Mouse (Mus musculus) hematopoietic stem cell, adult 5-6 weeks (primary cell): ENCODE results near the gene Hnrnpu. TPM values are rescaled to one million over a fixed set of nuclear protein-coding genes. Genes with fewer than 3 reads are reported as not detected.
"Not testable (repeated sequence)": the region's sequence is repeated elsewhere in the genome, so short reads cannot be mapped to it uniquely, and the experiment has no call there.

Experiments used
- ATAC-seq, 2 experiments: fragments of 125-278 bp in 1 of 2; replicated peaks in 1 of 2; 2 replicates each; pipeline ENCODE4 v1.8.0; 2016 to 2017; ENCODE audit warnings: inconsistent platforms in 2 of 2, mild to moderate bottlenecking in 2 of 2, moderate number of reproducible peaks in 2 of 2, low read depth in 1 of 2, moderate TSS enrichment in 1 of 2; ENCODE audit not compliant: low FRiP score in 2 of 2, poor library complexity in 2 of 2, severe bottlenecking in 2 of 2, insufficient read depth in 1 of 2, low TSS enrichment in 1 of 2
- total RNA-seq: library from RNA; stranded (forward); fragments of 172-1452, 232-1000 nt; gene quantifications from 2 replicates; pipeline ENCODE4 v1.2.3, GENCODE M21; 2017

Gene Hnrnpu
- total RNA-seq, 1 experiment from 2014 or later, result 606 TPM

- ATAC-seq, result no peak
Observed at GRCm38 (mm10) chr1:178320038-178320722, 17.4 kb downstream of the Hnrnpu start.

DNA sequence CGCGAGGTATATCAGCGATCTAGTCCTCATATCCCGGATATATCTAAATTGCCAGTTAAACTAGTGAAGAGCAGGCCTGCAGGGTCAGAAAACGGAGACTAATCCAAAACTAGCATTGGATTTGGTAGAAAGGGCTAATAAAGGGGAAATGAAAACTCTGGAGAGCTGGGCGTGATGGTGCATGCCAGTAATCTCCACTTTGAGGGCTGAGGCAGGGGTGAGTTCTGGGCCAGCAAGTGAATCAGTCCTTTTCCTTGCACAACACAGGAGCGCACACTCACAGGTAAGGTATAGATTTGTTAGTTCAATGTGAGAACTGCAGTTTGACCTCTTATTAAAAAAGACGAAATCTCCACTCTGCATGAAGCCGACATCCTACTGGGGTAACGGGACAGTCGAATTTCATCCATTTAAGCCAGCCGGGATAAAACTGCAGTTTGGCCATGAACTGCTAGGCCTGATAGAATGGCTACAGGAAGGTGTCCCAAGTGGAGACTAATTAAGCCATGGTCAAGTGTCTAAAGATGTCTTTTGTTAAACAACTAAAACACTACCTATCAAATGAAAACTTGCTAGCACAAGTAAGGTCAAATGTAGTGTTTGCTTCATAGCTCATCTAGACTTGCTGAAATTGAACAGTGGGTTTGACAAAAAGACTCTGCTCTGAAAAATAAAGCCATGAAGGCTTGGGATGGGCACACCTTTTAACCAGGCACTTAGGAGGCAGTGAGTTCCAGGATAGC is 18.1 kb downstream of the Hnrnpu start:
- peak in 1 of 2 experiments; percentile 2; a peak in 1 of 4 replicates for ATAC-seq

- ATAC-seq, result peak; percentile 65 to 73
Observed at GRCm38 (mm10) chr1:178318389-178319184, 19.0 kb downstream of the Hnrnpu start, which contains the start of gene Cox20. Gene Cox20, plus strand, starts transcription at chr1:178319130.

DNA sequence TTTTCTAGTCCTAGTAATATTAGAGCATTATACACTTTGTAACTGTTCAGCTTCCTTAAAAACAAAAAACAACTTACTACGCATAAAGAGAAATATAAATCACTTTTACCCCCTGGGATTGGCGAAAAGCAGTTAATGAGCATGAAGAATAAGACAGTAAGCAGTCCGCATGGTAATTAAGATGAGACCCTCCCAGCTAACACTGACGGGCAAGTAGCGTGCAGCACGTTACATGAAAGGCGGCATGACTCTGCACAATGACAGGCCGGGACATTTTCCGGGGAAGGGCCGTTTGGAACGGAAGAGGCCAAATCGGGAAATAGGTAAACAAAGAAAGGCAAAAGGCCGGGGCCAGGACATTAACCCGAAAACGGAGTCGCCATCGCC is 19.6 kb downstream of the Hnrnpu start:
- ATAC-seq, result peak; percentile 40 to 57

DNA sequence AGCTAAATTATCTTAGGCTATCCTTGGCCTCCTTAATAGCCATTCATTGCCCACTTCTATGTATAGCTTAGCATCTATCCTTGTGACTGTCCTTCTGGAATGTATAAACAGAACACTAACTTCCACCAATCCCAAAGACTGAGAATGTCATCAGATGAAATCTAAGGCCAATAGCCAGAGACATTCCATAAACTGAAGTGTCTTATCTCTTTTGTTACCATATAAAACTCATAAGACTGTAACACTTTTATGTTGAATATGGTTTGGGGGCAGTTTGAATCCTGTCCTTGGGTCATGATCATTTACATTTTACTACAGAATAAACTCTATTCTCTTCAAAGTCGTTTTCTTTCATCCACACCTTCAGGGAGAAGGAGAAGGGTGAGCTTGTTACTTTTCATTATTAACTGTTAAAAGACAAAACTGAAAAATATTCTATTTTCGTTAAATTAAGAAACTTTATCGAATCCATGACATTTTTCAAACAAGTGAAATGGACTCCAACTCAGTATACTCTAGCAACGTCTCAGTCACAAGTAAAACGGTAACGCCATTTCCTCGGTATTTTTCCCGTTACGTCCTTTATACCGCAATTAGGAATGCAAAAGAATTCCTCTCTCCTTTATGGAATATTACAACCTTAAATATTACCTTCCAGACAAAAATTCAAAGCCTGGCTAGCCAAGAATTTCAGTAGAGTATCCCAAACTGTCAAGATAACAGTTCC is 20.2 kb downstream of the Hnrnpu start:
- ATAC-seq, result no peak

DNA sequence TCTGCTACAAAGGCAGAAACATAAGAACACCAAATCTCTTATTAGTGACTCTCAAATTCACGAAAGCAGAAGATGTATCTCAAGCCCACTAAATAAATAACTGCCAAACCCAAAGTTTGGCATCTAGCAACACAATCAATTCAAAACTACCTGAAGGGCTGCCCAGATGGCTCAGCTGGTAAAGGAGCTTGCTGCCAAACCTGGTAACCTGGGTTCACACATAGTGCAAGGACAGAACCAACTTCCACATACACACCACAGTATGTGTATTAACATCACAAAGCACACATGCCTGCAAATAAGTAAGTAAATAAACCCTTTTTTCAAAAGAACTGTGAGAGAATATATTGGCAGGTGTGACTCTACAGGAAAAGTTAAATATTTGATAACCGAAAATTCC is 23.4 kb downstream of the Hnrnpu start:
- ATAC-seq, result no peak

- no peak for ATAC-seq
Observed at GRCm38 (mm10) chr1:178313039-178313597, 24.5 kb downstream of the Hnrnpu start.

GRCm38 (mm10) chr1:178310128-178310527 is 27.5 kb downstream of the Hnrnpu start:
- no peak for ATAC-seq

DNA sequence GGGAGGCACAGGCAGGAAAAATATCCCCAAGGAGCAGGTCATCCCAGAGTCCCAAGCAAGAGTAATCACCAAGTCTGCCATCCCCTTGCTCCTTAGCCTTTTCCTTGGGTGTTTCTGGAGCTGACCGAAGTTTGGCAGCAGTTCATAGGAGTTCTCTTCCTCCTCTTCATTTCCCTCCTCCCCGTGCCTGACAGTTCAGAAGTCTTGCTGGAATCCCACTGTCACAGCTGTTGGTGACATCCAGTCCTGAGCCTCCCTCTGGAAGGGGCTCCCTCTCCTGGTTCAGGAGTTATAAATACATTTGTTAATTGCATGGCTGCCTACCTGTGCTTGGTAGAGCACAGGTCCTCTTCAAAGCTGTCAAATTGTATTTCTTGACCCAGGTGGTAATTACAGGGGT is 28.1 kb downstream of the Hnrnpu start:
- no peak for ATAC-seq

GRCm38 (mm10) chr1:178303425-178303824 is 34.2 kb downstream of the Hnrnpu start:
- ATAC-seq, result peak; percentile 53 to 69; a peak in 1 of 4 replicates

- not testable (repeated sequence) for ATAC-seq
Observed at GRCm38 (mm10) chr1:178301261-178301660, 36.3 kb downstream of the Hnrnpu start.

DNA sequence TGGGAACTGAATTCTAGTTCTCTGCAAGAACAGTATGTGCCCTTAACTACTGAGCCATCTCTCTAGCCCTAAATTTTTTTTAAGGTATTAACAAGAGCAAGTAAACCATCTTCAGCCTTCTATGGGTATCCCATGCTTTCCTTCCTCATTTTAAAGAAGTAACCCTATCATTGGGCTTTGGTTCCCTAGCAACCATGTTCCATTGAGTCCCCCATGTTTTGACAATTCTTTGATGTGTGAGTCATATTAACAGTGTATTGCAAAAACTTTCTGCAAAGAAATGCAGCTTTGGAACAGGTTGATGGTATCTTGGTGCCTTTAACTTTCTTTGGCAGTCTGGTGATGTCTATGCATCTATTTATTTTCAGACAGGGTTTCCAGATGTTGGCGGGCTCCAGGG is 43.5 kb downstream of the Hnrnpu start:
- ATAC-seq, result no peak

DNA sequence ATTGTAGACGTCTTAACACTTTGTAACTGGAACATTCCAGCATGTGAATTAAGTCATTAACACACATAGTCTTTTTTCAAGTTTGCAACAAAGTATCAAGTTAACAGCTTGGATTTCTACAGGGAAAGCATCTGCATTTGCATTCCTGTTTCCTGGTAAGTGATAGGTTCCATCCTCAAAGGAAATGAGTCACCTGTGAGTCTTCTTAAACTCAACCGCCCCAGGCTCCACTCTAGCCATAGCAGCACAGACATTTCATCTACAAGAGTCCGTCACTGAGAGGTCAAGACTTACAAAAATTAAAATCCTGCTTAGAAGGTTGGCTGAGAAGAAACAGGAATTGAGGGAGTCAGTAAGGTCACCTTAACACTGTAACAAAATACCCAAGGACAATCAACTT is 45.9 kb downstream of the Hnrnpu start:
- ATAC-seq, result no peak

GRCm38 (mm10) chr1:178287601-178288176 is 49.9 kb downstream of the Hnrnpu start:
- no peak for ATAC-seq

DNA sequence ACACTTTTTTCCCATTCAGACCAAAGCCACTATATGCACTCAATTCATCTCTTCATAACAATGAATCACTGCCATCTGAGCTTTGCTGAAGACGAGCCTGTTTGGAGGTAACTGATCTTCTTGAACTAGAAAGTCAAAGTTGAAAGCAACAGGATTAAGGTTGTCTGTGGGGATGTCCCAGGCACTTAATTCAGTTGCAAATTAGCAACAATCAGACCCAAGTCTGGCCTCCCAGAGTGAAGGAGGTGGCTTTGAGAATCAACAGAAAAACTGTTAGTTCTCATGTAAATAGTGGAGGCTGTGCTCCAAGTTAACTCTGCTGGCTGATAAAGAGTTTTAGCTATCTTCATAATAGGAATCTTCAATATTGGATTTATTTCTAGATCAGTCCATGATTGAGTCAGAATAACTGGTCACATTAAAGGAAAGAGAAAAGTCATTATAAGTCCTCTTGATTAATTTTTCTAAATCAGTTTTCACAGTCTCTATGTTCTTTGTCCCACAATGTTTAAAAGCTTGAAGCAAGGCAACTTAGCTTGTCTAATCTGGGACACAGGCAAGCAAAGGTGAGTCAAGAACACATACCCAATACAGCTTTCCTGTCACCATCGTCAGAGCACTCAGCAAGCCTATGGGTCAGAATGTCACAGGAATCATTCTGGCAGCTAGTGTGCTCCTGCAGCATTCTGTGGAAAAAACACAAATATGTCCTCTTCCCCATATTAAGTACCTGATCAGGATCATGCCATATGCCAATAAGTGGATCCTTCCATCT is 53.5 kb downstream of the Hnrnpu start:
- no peak for ATAC-seq

- not testable (repeated sequence) for ATAC-seq
Observed at GRCm38 (mm10) chr1:178283314-178283713, 54.3 kb downstream of the Hnrnpu start.
